Mouse (Mus musculus) retina, adult 2 months (tissue): ENCODE results near the gene Gtf2a2.
A peak's percentile ranks its signal among the peaks of the same experiment; 100 is the strongest.

Source experiments
- DNase-seq: peaks from one replicate; pipeline ENCODE4 v3.0.0-alpha.2; 2012; ENCODE audit warnings: low read depth, low spot score

Gene Gtf2a2

DNA sequence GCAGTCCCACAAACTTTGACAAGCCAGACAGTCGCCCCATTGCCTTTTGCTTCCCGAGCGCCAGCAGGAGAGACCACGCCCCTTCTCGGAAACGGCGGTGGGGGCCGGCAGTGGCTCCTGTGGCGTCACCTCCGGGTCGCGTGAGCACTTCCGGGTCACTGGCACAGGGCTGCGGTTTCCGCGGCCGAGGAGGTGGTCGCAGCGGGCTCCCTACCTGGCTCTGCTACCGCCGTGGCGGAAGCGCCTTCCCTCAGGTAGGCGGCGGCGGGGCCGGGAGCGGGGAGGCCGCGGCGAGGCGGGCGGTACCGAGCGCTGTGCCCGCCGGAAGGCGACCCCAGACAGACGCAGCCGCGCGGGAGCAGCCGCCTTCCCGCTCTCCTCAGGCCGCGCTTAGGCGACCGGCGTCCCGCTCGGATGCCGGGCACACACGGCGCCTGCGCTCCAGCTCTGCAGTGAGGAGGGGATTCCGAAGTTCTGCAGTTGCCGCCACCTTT, at the start of gene Gtf2a2:
Gtf2a2 (plus strand) TSS at position 143 of the 494 bp plus-strand sequence.
- peak; percentile 78 for DNase-seq

DNA sequence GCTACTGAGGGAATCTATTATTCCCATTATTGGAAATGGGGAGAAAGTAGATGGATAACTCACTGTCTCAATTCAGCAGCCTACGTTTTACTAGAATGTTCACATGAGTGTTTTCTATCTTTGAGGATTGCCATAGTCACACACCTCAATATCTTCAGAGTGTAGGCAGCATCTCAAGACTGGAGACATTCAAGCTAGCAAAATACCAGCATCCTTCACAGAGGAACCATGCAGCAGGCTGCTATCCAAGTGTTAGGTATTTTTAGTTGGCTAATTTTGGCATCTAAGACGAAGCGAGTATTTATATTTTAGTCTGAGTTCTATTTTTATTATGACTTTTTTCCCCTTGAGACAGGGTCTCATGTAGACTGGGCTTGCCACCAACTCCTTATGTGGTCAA, 48.0 kb upstream of the Gtf2a2 start:
- DNase-seq = no peak

DNA sequence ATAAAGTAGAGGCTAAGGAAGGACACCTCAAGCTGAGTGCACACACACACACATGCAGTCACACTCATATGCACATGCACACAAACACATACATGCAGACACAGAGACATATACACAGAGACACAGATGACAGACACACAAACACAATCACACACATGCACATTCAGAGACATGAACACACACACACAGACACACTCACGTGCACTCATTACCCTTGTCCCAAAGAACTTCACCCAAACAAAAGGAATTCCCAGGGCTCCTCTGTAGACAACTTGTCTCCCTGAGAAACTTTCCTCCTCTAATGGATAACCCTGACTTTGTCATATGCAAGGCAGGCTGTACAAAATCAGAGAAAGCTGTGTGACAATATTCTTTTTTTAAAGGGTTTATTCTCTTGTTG, 26.8 kb upstream of the Gtf2a2 start:
- no peak for DNase-seq

GRCm38 (mm10) chr9:69986063-69986462, 26.3 kb upstream of the Gtf2a2 start:
- no peak for DNase-seq

- DNase-seq = no peak
Observed at GRCm38 (mm10) chr9:69986571-69986970, 25.8 kb upstream of the Gtf2a2 start.

GRCm38 (mm10) chr9:69987579-69987978, 24.8 kb upstream of the Gtf2a2 start:
- no peak for DNase-seq

DNA sequence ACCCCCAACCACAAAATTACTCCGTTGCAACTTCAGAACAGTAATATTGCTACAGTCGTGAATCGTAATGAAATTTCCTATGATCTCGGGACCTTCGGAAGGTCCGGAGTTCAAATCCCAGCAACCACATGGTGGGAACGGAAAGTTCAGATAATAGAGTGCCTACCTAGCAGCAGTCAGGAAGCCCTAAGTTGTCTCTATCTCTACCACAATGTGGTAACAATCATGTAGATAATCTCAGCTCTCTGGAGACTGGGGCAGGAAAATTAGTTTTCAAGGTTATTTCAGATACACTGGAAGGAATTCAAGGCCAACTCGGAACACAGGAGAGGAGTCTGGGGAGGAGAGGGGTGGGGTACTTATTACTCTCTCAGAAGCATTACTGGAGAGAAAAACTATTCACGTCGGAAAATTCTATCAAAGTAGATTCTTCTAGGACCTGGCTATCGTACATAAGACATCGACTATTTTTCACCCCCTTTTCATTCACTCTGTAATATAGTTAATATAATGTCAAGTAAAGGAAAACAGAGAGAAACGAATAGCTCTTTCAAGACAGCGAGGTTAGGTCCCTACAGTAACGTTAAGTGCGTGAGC, 23.5 kb upstream of the Gtf2a2 start:
- no peak for DNase-seq

GRCm38 (mm10) chr9:69989303-69990121, 22.8 kb upstream of the Gtf2a2 start, which contains the start of gene Bnip2:
TSS of gene Bnip2 (plus strand) at chr9:69989466.
- peak; percentile 90 for DNase-seq

- no peak for DNase-seq
Observed at GRCm38 (mm10) chr9:69990346-69990745, 22.0 kb upstream of the Gtf2a2 start.

DNA sequence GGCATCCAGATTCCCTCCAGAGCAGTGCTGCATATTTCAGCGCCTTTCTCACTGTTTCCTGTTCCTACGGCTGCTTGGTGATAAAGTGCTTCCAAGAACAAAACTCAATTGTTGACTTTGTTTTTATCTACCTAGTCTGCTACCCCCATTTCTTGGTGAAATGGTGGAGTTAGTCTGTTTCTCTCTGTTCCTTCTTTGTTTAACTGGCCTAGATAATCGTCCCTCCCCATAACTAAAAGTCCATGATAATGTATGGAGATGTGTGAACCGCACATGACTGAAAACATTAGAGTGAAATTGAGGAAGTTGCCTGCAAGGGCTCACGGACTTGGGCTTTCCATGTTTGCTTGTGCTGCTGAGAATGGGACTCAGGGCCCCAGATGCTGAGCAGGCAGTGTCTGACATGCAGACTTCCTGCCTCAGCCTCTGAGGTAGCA, 19.5 kb upstream of the Gtf2a2 start:
- DNase-seq = no peak

- no peak for DNase-seq
Observed at GRCm38 (mm10) chr9:69993479-69993878, 18.9 kb upstream of the Gtf2a2 start.

DNA sequence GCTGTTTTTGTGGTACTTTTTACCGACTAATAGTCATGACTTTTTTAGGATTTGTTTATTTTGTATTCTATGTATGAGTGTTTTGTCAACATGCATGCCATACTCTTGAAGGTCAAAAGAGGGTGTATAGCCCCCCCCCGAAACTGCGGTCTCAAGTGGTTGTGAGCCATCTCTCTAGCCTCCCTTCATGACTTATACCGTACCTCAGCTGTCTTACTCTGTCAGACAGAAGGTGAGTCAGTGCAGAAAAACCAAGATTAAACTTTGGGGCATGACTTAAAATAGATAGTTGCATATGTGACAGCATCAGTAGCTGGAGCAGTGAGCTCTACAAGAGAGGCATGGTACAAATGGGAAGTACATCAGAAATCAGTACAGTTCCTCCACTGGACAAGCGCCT, 17.8 kb upstream of the Gtf2a2 start:
- no peak for DNase-seq

DNA sequence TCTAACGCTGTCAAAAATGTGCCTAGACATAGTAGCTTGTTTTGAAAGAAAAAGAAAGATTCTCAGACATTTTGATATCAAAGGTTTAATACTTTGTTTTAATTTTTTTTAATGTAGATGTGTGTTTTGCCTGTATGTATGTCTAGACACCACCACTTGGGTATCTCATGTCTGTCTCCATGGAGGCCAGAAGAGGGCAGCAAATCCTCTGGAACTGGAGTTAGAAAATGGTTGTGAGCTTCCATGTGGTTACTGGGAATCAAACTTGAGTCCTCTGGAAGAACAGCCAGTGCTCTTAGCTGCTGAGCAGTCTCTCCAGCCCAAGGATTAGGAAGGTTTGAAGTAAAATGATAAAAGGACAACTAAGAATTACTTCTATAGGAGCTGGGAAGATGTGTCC, 13.0 kb upstream of the Gtf2a2 start:
- no peak for DNase-seq

GRCm38 (mm10) chr9:70003516-70003915, 8.8 kb upstream of the Gtf2a2 start:
- no peak for DNase-seq

GRCm38 (mm10) chr9:70006984-70007383, 5.4 kb upstream of the Gtf2a2 start:
- no peak for DNase-seq

GRCm38 (mm10) chr9:70007506-70008248, 4.7 kb upstream of the Gtf2a2 start:
- no peak for DNase-seq

- DNase-seq = no peak
Observed at GRCm38 (mm10) chr9:70009754-70010304, 2.5 kb upstream of the Gtf2a2 start.

DNA sequence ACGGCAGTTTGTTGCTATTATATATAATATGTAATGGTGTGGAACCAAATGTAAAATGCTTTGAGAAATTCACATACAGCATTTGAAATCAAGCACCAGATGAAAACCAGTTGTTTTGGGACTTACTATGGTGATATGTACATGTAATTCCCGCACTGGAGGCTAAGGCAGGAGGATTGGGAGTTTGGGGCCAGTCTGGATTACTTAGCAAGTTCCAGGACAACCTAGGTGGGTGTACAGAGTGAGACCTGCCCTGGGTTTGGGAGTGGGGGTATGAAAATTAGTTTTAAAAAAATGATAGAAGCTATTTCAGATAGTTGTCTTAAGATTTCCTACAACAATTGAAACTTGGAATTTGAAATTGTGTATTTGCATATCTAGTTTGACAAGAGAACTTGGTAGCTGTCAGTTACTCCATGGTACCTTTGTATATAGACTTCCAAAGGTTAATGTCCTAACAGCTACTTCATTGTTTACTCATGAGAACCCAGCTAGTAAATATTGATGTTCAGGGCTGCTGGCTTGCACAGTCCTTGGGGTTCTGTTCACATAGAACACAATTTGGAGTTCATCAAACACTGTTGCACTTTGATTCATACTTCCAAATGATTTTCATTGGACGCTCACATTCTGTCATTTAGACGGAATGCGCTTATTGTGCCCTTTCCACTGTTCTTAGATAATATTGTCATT, 1.4 kb upstream of the Gtf2a2 start:
- no peak for DNase-seq

- DNase-seq = no peak
Observed at GRCm38 (mm10) chr9:70011537-70012407, 578 bp upstream of the Gtf2a2 start.

DNA sequence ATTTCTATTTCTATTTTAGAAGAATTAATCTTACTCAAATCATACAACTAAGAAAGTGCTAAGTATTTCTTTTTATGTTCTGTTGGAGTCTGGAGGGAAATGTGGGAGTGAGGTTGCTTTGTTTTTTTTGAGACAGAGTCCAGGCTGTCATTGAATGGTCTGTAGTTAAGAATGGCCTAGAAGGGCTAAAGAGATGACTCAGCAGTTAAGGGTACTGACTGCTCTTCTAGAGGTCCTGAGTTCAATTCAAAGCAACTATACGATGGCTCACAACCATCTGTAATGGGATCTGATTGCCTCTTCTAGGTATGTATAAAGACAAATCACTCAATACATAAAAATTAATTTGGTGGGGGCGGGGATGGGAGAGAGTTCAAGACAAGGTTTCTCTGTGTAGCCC, 3.3 kb downstream of the Gtf2a2 start:
- no peak for DNase-seq
